Mouse (Mus musculus): ENCODE measurements around the gene Gse1. TPM values are rescaled to one million over a fixed set of nuclear protein-coding genes. Genes with fewer than 3 reads are reported as not detected.
A peak's percentile ranks its signal among the peaks of the same experiment; 100 is the strongest.

The Gse1 gene
- total RNA-seq, 1 experiment, result 21.4 TPM

DNA sequence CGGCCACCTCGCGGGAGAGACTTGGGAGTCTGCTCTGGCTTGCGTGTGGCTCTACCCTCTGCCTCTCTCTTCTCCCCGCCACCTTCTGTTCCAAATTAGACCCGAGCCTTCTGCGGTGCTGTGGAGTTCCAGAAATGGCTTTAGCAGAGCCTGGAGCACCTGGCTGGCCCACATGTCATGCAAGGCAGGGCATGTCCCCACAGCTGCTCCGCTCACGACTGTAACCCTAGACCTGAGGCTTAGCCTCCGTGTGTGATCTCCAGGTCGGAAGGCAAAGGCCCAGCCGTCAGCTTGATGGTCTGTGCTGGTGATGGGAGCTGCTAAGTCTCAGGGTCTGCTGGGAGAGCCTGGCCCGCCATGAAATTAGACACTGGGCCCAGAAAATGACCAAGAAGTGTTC lies 30.9 kb downstream of the Gse1 start:
- Histone ChIP-seq H3K9ac (ENCODE audit: insufficient read depth, low read depth, low read length, poor library complexity, severe bottlenecking) (no peak overlapping the region), H3K4me1 (ENCODE audit: control insufficient read depth in 2 of 2, insufficient read depth in 2 of 2, low read length in 2 of 2, poor library complexity in 1 of 2) (peaks cover 8 to 18% of the 10 kb centered on the region in 2 experiments; a peak in 1 of 4 replicates), H3K4me3 (ENCODE audit: insufficient read depth in 1 of 2, low read depth in 1 of 2, low read length in 2 of 2, poor library complexity in 1 of 2, severe bottlenecking in 1 of 2) (peak overlapping the region in 1 of 2 experiments; percentile 1; a peak in 1 of 4 replicates), H3K27ac (ENCODE audit: insufficient read depth, low read depth, low read length, poor library complexity, severe bottlenecking) (no peak overlapping the region), H3K9me3 (ENCODE audit: control insufficient read depth, insufficient read depth, low read depth, low read length) (no peaks in the 10 kb centered on the region), H3K36me3 (ENCODE audit: control insufficient read depth, insufficient read depth, low read length, poor library complexity, severe bottlenecking) (no peaks in the 10 kb centered on the region)
- TF ChIP-seq ZC3H11A (IDR thresholded peaks at IDR 0.05; ENCODE audit: borderline replicate concordance, low read depth, low read length) (no peak), ZNF384 (IDR thresholded peaks at IDR 0.05; ENCODE audit: low read depth, low read length) (no peak), MAFK (IDR thresholded peaks at IDR 0.05; ENCODE audit: insufficient read depth, low read depth, low read length) (no peak), HCFC1 (IDR thresholded peaks at IDR 0.05; ENCODE audit: borderline replicate concordance, insufficient read depth, low read length) (no peak), CHD2 (IDR thresholded peaks at IDR 0.05; ENCODE audit: low read depth, low read length) (no peak)
- in situ Hi-C loops (cut with MboI; ENCODE audit: low sequenced_read_pairs in 2 of 2, unreplicated experiment in 2 of 2), result no loop called here
- DNase-seq (ENCODE audit: low read depth, low spot score), result no peak

DNA sequence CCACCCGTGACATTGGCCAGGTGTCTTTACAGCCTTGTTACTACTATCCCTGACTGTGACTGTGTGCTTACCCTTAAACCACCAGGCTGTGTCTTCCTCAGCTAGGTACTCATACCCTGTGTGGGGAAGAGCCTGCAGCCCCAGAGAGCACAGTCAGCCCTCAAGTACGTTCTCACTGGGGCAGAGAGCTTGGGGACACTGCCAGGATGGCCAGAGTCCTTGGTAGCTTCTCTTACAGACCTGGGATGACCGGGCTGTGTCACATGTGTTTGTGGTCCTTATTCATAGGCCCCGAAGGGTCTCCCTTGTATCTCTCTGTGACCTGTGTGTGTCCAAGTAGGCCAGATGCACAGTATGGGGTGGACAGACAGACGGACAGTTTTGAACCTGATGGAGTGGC lies 32.4 kb downstream of the Gse1 start:
- TF ChIP-seq ZC3H11A (IDR thresholded peaks at IDR 0.05; ENCODE audit: borderline replicate concordance, low read depth, low read length), result no peak
- no peak for TF ChIP-seq ZNF384 (IDR thresholded peaks at IDR 0.05; ENCODE audit: low read depth, low read length)
- TF ChIP-seq MAFK (IDR thresholded peaks at IDR 0.05; ENCODE audit: insufficient read depth, low read depth, low read length), result no peak
- TF ChIP-seq CHD2 (IDR thresholded peaks at IDR 0.05; ENCODE audit: low read depth, low read length), result no peak
- TF ChIP-seq HCFC1 (IDR thresholded peaks at IDR 0.05; ENCODE audit: borderline replicate concordance, insufficient read depth, low read length), result no peak
- H3K4me3 ChIP-seq (ENCODE audit: insufficient read depth in 1 of 2, low read depth in 1 of 2, low read length in 2 of 2, poor library complexity in 1 of 2, severe bottlenecking in 1 of 2), result no peak overlapping the region
- no peak overlapping the region for H3K27ac ChIP-seq (ENCODE audit: insufficient read depth, low read depth, low read length, poor library complexity, severe bottlenecking)
- peaks cover 5 to 15% of the 10 kb centered on the region in 2 experiments; a peak in 3 of 4 replicates for H3K4me1 ChIP-seq (ENCODE audit: control insufficient read depth in 2 of 2, insufficient read depth in 2 of 2, low read length in 2 of 2, poor library complexity in 1 of 2)
- in situ Hi-C loops (cut with MboI; ENCODE audit: low sequenced_read_pairs in 2 of 2, unreplicated experiment in 2 of 2), result no loop called here
- no peaks in the 10 kb centered on the region for H3K9me3 ChIP-seq (ENCODE audit: control insufficient read depth, insufficient read depth, low read depth, low read length)
- H3K9ac ChIP-seq (ENCODE audit: insufficient read depth, low read depth, low read length, poor library complexity, severe bottlenecking), result no peak overlapping the region
- H3K36me3 ChIP-seq (ENCODE audit: control insufficient read depth, insufficient read depth, low read length, poor library complexity, severe bottlenecking), result no peaks in the 10 kb centered on the region
- DNase-seq (ENCODE audit: low read depth, low spot score), result no peak

DNA sequence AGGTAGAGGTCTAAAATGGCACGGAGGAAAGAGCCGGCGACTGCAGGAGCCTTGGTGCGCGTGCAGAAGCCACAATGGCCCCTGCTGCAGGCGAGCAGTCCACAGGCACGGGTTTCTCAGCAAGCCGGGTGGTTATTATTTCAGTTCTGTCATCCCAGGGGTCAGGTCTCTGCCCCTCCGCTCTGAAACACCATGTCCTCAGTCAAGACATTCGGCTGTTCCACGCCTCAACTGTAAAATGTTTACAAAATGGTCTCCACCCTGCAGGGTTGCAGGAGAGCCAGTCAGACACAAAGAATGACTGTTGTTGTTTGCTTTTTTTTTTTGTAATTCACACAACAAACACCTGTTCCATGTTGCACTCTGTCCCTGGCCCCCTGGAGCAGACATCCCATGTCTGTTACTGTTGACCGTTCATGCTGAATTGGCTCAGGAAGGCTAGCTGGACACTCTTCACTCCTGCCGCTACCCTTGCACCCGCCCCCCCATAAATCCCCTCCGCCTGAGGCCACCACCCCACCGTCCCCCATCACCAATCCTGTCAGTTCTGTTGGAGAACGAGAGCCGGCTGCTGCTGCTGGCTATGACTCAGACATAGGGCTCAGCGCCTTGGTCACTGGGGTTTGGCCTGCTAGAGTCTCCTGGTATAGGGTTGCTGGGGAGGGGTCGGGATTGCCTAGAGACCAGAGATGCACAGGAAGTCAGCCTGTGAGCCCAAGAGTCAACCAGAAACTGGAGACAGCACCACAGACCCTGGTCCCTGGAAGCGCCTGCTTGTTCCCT lies 33.3 kb downstream of the Gse1 start:
- no peak overlapping the region for H3K27ac ChIP-seq (ENCODE audit: insufficient read depth, low read depth, low read length, poor library complexity, severe bottlenecking)
- no peaks in the 10 kb centered on the region for H3K9me3 ChIP-seq (ENCODE audit: control insufficient read depth, insufficient read depth, low read depth, low read length)
- peaks cover 7 to 13% of the 10 kb centered on the region in 2 experiments for H3K4me1 ChIP-seq (ENCODE audit: control insufficient read depth in 2 of 2, insufficient read depth in 2 of 2, low read length in 2 of 2, poor library complexity in 1 of 2)
- no peak overlapping the region for H3K9ac ChIP-seq (ENCODE audit: insufficient read depth, low read depth, low read length, poor library complexity, severe bottlenecking)
- no peak overlapping the region for H3K4me3 ChIP-seq (ENCODE audit: insufficient read depth in 1 of 2, low read depth in 1 of 2, low read length in 2 of 2, poor library complexity in 1 of 2, severe bottlenecking in 1 of 2)
- in situ Hi-C loops (cut with MboI; ENCODE audit: low sequenced_read_pairs in 2 of 2, unreplicated experiment in 2 of 2), result no loop called here
- no peaks in the 10 kb centered on the region for H3K36me3 ChIP-seq (ENCODE audit: control insufficient read depth, insufficient read depth, low read length, poor library complexity, severe bottlenecking)
- DNase-seq (ENCODE audit: low read depth, low spot score), result no peak
- TF ChIP-seq CHD2 (IDR thresholded peaks at IDR 0.05; ENCODE audit: low read depth, low read length) (no peak), MAFK (IDR thresholded peaks at IDR 0.05; ENCODE audit: insufficient read depth, low read depth, low read length) (no peak), ZC3H11A (IDR thresholded peaks at IDR 0.05; ENCODE audit: borderline replicate concordance, low read depth, low read length) (no peak), HCFC1 (IDR thresholded peaks at IDR 0.05; ENCODE audit: borderline replicate concordance, insufficient read depth, low read length) (no peak), ZNF384 (IDR thresholded peaks at IDR 0.05; ENCODE audit: low read depth, low read length) (no peak)

DNA sequence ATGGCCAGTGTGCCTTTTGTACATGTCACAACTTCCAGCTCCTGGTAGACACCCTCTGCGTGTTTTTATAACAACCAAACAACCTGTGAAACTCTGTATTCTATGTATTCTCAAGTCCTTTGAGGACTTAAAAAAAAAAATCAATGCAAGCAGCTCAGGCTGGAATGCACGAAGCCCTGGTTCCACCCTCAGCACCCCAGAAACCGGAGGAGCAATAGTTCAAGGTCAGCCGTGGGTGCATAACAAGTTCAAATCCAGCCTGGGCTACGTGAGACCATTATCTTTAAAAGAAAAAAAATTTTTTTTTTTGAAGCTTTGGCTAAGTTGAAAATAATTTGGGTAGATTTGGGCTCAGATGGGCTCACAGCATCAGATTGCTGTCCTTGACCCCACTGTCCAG lies 35.6 kb downstream of the Gse1 start:
- no peak for DNase-seq (ENCODE audit: low read depth, low spot score)
- no peak for TF ChIP-seq HCFC1 (IDR thresholded peaks at IDR 0.05; ENCODE audit: borderline replicate concordance, insufficient read depth, low read length)
- no peak for TF ChIP-seq MAFK (IDR thresholded peaks at IDR 0.05; ENCODE audit: insufficient read depth, low read depth, low read length)
- TF ChIP-seq ZC3H11A (IDR thresholded peaks at IDR 0.05; ENCODE audit: borderline replicate concordance, low read depth, low read length), result no peak
- TF ChIP-seq CHD2 (IDR thresholded peaks at IDR 0.05; ENCODE audit: low read depth, low read length), result no peak
- no peak for TF ChIP-seq ZNF384 (IDR thresholded peaks at IDR 0.05; ENCODE audit: low read depth, low read length)
- no peak overlapping the region for H3K9ac ChIP-seq (ENCODE audit: insufficient read depth, low read depth, low read length, poor library complexity, severe bottlenecking)
- no peak overlapping the region for H3K27ac ChIP-seq (ENCODE audit: insufficient read depth, low read depth, low read length, poor library complexity, severe bottlenecking)
- H3K36me3 ChIP-seq (ENCODE audit: control insufficient read depth, insufficient read depth, low read length, poor library complexity, severe bottlenecking), result no peaks in the 10 kb centered on the region
- no peaks in the 10 kb centered on the region for H3K9me3 ChIP-seq (ENCODE audit: control insufficient read depth, insufficient read depth, low read depth, low read length)
- H3K4me3 ChIP-seq (ENCODE audit: insufficient read depth in 1 of 2, low read depth in 1 of 2, low read length in 2 of 2, poor library complexity in 1 of 2, severe bottlenecking in 1 of 2), result no peak overlapping the region
- in situ Hi-C loops (cut with MboI; ENCODE audit: low sequenced_read_pairs in 2 of 2, unreplicated experiment in 2 of 2), result no loop called here
- peaks cover 9 to 17% of the 10 kb centered on the region in 2 experiments for H3K4me1 ChIP-seq (ENCODE audit: control insufficient read depth in 2 of 2, insufficient read depth in 2 of 2, low read length in 2 of 2, poor library complexity in 1 of 2)
